Mouse (Mus musculus) cerebellum, postnatal 25 days (tissue): ENCODE data around the gene Magi1.

Source experiments
- DNase-seq, 2 experiments: peaks; one replicate each; pipeline ENCODE4 v3.0.0; 2021; ENCODE audit warnings: mixed read lengths in 2 of 2

The Magi1 gene

DNA sequence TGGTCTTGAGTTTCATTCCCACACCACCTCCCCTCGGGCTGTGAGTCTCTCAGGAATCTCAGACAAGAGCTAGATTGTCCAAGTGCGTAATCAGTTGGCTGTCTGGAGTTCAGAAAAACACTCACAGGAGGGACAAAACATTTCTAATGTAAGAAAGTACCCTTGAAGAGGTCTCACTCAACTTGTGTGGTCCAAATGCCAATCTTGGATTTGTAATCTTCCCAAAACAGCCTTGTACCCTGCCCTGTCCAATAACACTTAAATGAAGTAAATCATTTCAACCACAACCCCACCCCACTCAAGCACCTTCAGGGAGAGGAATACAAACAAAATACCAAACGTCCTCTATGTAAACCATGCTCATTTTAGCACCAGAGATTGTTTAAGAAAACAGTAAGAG lies 82.8 kb downstream of the Magi1 start:
- no peak for DNase-seq

DNA sequence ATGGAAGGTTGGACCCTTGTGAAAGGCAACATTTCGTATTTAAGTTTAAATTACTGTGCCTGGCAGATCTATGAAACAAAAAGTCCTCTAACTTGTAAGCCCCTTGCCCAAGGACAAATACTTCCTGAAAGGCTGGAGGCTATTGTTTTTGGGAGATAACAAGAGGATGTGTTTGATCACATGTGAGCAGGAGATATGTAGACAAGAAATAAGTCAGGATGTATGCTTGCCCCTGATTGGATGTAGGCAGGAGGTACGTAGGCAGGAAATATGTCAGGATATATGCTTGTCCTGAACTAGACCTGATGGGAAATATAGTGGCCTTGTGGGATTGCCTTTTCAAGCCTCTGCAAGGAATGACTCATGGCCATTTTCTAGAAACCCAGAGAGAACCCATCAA lies 84.0 kb downstream of the Magi1 start:
- no peak for DNase-seq

DNA sequence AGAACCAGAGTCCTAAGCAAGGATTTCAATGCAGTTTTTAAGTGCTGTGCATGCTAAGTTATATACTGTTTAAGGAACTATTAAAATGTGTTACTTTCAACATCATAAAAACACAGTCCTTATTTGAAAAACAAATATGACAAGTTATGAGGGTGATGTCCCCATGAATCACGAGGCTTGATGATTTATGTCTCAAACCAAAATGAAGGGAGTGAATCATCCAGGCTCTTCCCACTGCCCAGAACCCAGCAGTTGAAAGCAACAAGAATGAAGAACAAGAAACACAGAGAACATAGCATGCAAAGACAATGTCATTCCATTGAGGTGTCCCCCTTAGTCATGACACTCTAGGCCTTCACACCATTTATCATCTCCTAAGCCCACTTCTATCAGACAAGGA lies 85.9 kb downstream of the Magi1 start:
- DNase-seq: no peak

DNA sequence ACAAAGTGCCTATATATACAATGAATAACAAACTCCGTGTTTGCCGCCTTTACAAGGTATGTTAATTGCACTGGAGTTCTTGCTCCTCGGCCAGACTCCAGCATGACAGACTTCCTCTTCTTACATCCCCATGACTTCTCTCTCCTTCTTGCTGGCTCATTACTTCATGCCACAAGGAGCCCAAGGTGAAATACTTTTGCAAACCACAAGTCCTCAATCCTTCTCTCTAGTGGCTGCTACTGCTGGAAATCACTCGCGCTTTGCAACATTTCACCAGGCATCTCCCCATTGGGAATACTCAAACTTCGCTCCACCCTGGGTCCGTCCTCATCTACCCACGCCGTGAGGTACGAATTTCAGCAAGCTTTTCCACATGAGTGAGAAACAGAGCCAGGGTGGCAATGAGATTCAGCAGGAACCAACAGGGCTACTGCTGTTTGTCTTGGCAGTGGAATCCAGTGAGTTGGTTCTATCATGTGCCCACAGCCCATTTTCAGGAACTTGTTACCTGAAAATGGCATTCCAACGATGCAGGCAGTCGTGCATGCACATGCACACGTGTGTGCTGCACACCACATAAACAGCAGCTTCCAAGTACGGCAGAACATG lies 88.3 kb downstream of the Magi1 start:
- no peak for DNase-seq

DNA sequence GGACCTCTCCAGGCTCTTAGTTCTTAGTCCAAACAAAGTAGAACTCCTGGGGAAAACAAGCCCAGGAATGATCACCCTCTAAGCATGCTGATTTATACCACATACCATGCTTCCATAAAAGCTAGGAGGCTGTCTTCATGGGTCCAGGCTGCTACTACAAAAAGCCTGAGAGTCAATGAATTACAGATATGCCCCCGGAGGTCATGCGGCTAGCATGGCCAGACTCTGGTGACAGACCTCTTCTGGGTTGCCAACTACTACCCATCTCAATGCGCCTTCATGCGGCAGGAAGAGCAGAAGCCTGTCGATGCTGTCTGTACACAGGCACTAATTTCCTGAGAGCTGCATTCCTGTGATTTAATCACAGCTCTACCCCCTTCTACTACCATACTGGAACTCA lies 92.9 kb downstream of the Magi1 start:
- DNase-seq: no peak

DNA sequence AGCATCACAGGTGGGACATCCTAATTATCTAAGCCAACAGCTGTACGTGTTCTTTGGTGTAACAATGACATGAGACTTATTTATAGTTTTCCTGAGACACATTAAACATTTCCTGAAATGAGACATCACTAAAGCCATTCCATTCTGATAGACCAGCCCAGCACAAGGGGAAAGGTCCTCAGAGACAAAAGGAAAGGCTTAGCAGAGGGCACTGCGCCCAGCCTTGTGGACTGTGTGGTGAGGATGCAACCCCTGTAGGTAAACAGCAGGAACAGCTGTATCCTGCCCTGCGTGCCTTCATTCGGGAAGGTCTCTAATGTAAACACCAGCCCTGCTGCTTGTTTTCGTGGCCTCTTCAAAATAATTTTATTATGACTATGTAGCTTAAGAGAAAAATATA lies 94.3 kb downstream of the Magi1 start:
- no peak for DNase-seq

DNA sequence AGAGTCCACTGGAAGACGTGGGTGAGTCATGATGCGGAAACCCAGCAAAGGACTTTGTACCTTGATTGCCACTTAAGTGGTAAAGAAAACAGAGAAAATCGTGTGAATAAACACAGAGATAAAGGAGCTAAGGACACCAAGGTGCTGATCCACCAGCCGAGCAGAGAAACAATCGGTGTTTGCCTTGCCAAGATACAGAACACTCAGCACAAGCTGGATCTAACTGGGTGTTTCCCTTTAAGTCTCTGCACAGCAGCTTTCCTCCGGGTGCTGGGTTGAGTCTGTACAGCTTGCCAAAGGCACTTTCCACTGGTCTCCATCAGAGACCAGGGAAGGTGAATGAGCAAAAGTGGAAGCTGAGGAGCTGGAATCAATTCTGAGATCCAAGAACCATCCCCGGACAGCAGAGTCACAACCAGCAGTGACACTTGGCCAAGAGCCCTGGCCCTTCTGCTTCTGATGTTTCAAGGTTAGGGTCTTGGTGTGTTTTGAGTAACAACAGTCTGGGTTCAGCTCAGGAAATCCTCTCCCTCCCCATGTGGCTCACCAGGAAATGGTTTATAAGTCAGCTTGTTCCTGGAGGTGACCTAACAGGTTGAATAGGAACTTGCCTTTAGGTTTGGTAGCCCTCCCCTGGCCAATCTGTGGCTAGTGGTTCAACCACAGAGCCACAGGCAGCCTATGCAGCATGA lies 96.9 kb downstream of the Magi1 start:
- no peak for DNase-seq

DNA sequence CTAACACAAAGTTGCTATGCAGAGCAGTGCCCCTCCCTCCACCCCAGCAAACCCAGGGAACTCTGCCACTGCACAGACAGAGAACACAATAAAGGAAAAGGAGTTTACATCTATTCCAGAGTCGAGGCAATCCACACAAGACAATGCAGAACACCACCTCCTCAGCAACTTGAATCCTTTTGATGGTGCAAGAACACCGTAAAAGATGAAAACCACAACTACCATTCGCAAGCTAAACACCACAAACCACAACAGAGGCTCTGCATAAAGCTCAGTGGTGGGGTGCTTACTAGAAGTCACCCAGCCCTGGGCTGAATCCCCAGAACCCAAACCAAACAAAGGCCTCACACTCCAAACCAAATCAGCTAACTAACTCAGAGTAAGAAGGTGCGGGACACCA lies 99.4 kb downstream of the Magi1 start:
- DNase-seq: no peak

DNA sequence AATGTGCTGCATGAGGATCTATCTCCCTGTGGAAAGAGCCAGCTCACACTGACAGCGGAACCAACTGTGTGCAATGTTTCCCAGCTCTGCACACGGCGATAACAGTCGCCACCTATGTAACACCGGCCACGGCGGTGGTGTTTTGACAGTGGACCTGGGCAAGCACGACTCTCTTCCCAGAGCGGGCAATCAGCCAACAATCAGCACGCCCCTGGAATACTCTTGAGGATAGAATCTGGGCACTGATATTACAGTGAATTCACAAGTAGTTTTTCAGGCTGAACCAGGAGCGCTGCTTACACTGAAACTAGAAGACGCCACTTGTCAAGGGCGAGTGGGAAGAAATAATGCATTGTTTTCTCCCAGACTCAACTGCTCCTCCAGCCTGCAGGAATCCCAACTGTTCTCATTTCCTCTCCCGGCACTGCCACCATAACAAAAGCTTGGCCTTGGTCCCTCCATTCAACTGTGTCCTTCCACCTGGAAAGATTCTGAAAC lies 100.3 kb downstream of the Magi1 start:
- DNase-seq: peak; percentile 60 to 69

DNA sequence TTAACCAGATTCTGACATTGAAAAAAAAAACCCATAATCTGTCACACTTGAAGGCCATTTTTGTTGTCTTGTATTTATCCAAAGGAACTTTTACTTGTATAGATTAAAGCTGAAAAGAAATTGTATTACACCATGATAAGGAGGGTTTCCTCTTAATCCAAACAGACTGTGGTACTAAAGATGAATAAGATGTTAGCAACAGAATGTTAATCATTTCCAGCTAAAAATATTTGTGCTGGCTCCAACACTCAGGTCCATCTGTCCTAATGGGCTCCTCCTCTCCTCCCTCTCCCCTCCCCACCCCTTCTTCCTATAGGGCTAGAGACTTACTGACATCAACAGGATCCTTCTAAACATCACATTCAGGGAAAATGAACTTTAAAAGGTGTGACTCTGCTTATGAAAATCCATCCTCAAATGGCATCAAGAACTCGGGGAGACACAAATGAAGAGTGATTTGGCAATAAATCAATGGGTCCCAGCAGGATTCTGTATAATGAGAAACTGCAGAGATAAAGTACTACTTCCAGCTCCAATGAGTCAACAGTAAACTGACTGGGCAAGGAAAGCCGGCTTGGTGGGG lies 102.0 kb downstream of the Magi1 start:
- DNase-seq: no peak

DNA sequence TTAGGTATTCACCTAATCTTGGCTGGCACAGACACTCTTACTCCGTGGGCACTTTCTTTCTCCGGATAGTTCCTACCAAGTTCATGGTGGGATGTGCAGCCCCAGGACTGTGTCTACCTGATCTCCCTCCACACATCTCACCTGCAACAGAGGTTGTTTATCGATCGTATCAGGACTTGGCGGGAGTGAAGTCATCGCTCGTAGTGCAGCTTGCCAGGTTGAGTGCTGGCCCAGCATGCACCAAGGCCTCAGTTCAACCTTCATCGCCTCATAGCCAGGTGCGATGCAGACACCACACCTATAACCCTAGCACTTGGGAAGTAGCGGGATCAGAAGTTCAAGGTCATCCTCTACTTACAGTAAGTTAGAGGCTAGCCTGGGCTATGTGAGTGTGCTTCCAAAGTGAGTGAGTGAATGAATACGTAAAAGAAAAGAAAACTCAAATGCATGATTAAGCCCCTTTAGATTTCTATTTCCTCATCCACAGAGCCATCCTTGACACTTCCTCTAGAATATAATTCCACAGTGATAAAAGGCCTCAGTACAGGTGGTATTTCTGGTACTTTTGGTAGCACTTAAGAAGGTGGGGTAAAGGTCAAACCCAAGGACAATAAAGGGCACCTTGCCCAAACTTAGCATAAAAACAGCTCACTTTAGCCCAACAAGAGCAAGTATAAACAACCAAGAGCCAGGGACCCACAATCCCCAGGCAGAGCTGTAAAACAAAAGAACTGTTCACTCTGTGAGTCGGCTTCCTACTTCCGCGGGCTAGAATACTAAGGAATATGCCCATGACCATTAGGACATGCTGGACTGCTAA lies 103.2 kb downstream of the Magi1 start:
- DNase-seq: no peak

DNA sequence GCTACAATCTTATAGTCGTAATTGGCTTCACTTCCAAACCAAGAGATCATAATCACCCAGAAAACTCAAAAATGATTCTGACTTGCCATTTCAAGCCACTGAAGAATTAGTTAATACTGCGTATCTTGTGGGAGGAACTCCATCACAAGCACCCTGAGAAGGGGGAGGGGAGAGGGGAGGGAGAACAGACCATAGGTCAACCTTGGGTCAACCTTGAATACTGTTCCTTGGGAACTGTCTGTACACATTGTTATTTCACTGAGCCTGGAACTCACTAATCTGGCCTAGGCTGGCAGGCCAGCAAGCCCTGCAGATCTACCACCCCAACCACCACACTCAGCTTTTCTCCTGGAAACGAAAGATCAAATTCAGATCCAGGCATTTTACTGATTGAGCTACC lies 106.2 kb downstream of the Magi1 start:
- no peak for DNase-seq

DNA sequence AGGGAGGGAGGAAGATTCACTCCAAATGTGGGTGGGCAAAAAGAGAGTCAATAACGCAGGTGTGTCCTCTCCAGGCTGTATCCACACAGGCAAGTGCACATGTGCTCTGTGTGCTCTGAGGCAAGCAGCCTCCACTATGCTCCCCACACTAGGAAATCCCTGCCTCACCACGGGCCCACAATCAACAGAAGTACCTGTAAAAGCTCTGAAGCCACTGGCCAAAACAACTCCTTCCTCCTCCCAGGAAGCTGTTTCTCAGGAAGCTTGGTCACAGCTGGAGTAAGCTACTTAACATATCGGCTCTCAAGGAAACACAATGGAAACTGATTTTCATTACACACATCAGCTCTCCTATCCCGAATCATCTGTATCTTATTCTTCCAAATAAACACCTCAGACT lies 107.0 kb downstream of the Magi1 start:
- no peak for DNase-seq

DNA sequence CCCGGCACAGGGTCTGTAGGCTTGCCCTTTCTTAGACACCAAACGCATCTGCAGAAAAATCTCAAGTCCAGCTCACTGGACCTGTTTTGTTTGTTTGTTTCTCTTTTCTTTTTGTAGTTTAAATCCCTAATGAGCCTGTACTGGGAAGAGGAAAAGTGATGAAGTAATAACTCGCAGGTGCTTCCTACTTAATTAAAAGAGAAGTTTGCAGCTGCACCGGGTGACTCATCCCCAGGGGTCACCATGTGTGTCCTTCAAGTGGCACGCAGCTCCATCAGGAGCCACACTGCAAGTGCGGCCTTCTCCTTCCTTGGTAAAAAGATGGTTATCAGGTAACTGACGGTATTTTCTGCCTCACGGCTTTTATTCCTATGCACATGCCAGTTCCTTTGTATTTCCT lies 112.5 kb downstream of the Magi1 start:
- DNase-seq: no peak

DNA sequence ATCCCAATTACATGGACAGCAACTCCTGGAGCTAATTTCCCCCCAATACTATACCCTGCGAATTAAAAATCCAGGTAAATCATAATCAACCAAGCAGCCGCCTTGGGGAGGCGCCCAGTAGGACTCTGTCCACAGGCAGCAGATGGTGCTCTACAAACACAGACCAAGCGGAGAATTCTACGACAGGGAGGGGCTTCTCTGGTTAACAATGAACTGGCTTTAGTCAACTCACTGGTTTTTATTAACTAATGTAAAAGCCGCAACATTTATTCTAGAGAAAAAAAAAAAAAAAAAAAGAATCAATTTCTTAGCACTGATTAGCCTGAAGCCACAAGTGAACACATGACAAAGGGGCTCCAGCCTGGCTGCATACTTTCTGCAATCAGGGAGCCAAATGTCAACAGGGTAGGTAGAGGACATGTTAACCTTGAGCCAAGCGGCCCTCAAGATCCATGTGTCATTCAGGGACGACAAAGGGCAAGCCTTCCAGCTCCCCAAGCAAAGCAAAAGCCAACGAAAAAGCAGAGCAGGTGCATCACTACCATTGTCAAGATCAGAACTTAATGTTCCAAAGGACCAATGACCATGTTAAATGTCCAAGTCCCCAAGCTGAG lies 114.0 kb downstream of the Magi1 start:
- DNase-seq: peak in 1 of 2 experiments; percentile 57

DNA sequence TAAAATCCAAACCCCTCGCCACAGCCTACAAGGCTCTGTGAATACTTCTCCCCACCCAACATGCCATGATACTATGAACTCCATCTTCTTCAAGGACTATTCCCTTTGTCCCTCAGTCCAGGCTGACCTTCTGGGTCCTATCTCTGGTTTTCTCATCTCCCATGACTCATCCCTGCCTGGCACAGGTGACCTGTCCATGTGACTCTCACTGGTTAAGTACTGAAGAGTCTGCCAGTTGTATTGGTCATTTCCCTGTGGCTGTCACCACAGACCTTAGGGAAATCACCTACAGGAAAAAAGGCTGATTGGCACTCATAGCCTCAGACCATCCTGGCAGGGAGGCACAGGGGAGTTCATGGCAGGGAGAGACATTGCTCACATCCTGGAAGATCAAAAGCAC lies 117.8 kb downstream of the Magi1 start:
- peak in 1 of 2 experiments; percentile 42 for DNase-seq

DNA sequence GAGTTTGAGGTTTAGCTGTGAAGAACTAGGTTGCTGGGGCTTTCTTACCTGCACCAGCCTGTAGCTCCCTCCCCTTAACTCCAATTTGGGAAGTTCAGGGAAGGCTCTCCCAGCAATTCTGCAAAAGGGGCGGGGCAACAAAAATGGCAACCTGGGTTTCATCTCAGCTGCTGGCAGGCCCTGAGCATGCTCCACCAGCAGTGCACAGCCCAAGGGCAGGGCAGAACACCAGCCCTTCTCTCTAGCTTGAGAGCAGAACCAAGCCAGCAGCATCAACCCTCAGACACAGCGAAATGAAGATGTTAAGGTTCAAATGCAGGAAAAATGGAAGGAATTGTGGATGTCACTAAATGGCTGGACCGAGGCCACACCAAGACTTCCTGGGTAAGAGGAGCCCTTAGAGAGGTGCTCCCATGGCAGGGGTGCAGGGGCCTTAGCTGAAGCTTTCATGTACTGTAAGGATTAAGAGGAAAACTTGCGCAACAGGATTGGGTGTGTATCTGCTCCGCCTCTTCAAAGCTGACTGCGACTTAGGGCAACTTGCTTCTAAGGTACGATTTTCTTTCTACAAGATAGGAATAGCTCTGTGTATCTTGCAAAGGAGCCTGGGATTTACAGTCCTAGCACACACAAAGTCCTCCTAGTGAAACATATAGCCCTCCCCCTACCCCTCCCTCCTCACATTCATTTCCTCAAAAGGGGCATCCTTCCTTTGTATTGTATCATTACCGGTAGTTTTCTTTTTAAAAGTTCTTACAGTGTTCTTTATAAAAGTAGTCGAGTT lies 118.8 kb downstream of the Magi1 start:
- no peak for DNase-seq

DNA sequence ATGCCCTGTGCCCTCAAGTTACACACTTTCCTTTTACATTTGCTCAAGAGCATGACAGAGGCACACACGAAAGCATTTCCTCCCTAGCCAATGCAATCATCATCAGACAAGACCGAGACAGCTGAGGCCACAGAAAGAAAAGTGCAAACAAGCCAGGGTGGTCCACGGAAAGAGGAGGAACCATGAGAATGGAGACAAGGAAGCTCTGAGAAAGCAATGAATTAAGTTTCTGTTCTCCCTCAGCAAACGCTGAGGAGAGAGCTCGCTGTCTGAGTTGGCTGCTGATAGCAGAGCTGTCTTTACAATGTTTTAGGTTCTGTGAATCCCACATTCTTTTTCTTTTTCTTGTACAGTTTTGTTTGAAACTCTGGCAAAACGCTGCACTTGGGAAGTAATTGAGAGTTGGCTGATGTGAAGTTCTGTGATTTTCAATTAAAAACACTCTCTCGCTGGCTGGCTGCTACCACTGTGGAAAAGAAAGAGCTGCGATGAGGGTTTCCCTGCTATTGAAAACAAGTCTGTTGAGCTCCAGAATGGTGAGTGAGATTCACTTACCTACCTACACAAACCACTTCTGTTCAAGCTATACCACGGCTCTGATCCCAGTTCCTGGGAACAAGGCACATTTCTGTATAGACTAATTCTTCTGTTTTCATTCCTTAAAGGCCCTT lies 120.3 kb downstream of the Magi1 start:
- no peak for DNase-seq

DNA sequence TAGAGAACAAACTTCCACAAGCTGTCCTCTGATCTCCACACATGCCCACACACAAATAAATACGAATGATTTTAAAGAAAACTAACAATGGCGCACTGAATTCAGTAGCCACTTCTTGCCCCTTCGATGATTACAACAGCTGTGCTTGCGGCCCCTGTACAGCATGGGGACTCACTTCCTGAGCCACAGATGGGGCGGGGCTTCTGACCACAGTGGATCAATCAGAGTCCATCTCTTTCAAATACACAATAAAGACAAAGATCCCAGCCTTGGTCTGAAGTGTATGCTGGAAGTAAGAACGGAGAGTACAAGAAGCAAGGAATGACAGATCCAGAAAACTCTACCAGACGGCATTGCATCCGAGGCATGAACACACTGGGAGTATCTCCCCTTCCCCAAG lies 120.8 kb downstream of the Magi1 start:
- DNase-seq: no peak

DNA sequence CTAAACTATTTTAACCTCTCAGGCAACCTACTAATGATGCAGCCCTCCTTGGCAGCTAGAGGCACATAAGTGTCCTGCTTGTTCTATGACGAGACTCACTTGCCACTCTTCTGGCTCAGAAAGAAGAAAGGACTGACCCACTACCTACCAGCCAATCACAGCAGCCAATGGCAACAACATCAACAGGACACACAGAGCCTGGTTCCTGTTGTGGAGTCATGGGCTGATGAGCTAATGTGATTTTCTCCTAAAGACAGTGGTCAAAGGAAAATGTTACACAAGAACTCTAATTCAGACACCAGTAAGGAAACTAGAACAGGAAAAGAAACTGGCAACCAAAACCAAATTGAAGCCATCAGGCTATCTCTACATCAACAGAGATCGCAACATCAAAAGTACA lies 124.5 kb downstream of the Magi1 start:
- no peak for DNase-seq

DNA sequence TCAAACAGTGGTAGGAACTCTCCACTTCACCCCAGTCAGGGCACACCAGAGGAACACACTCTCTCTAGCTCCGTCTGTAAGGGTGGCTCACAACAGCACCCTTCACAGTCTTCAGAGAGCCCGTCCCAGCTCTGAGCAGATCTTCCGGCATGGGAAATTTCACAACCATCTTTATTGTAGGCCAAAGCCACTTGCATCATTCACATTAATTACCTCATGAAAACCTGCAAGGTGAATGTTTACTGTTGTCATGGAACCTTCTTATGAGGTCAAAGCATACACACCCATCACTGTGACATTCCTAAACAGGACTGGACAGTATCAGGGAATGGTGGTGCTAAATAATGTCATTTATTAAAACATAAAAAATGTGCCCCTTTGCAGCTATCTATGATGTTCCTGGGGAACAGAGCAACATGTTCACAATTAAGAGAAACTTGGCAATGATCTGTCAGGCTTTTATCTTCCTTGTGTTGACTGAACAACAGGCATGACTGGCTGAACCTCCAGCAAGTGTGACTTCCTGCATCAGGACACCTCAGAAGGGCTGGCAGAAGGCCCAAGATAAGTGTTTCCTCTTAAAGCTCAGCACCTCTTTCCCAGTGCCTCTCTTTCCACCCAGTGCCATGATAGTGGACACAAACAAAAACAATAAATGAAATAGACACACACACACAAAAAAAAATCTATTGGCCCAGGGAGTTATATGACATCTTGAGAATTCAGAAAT lies 125.4 kb downstream of the Magi1 start:
- DNase-seq: no peak
